Mouse (Mus musculus) cerebellum, adult (tissue): ENCODE data around the gene Rnf5.
A peak's percentile ranks its signal among the peaks of the same experiment; 100 is the strongest.

Source experiments
- ATAC-seq: cut with Nextera tagmentation; 2 replicates; pipeline ENCODE4 v1.9.2; 2017; ENCODE audit warnings: mild to moderate bottlenecking, moderate library complexity, mixed read lengths; ENCODE audit not compliant: insufficient number of reproducible peaks, low FRiP score, low TSS enrichment

Gene Rnf5

DNA sequence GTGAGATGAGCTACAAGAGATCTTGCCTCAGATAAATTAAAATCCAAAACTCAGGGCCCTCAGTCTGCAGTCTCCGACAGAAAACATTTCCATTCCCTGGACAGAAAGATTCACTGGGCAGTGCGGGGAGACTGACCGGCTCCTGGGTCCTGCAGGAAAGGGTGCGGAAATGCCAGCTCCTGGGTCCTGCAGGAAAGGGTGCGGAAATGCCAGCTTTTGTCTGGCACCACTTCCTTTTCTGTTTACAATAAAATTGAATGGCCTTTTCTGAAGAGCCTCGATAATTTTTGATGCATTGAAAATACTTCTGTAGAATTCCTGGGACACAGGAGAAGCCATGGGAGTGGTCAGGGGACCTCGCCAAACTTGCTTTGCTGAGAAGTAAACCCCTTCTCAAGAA, 44.4 kb downstream of the Rnf5 start:
- ATAC-seq = no peak

GRCm38 (mm10) chr17:34557411-34557810, 46.1 kb downstream of the Rnf5 start:
- ATAC-seq = no peak

- ATAC-seq = no peak
Observed at GRCm38 (mm10) chr17:34556406-34556805, 47.1 kb downstream of the Rnf5 start.

DNA sequence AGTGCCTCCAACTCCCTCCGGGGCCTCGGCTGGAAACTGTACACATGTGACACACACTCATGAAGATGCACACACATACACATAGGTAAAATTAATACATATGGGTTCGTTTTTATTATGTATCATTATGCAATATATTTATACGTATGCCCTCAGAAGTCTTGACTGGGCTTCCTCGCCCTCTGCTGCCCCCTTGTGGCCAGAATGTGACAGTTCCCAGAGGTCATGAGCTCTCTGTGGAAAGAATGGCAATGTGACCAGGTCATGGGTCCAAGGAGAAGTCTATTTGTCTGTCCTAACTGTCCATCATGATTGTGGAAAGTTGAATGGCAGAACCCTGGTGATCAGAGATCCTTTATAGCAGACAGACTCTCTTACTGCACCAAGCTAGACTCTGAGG, 48.0 kb downstream of the Rnf5 start:
- peak; percentile 56; the same call in 1 of the 2 replicates for ATAC-seq
